9 mouse cellular contexts compared by ENCODE assay signal in genomic region chr7:4659911-4660443, GRCm38 (mm10). TPM values are rescaled to one million over a fixed set of nuclear protein-coding genes. Genes with fewer than 3 reads are reported as not detected.
DNase-seq lines count a peak whose midpoint lies in the region; ATAC-seq lines count a peak whose summit lies in the region.
"Had no signal": no experiment of that assay in that cellular context is flagged by ENCODE, and none has a peak within 500 bp of the region (broad histone marks: within the 10 kb centered on the region; RNA-seq: fewer than 3 reads in every experiment).

No protein-coding gene starts in this region.

- no peaks in the 10 kb centered on the region for H3K27me3 ChIP-seq in megakaryocyte, embryonic 14.5 days (replicated peaks)
- H3K27me3 ChIP-seq in limb, embryonic 12.5 days: no peaks in the 10 kb centered on the region
- H3K27me3 ChIP-seq in stomach, embryonic 15.5 days (replicated peaks): no peaks in the 10 kb centered on the region

- peaks cover 51% of the 10 kb centered on the region for H3K4me1 ChIP-seq in megakaryocyte, embryonic 14.5 days
- peaks cover 40% of the 10 kb centered on the region for H3K4me1 ChIP-seq in limb, embryonic 12.5 days (replicated peaks)
- H3K4me1 ChIP-seq in stomach, embryonic 15.5 days: peaks cover 34% of the 10 kb centered on the region

- peak overlapping the region; percentile 93 for H3K9ac ChIP-seq in limb, embryonic 12.5 days (replicated peaks)
- H3K9ac ChIP-seq in stomach, embryonic 15.5 days: no peak overlapping the region; the same call in 1 of the 2 replicates

- H3K9me3 ChIP-seq in megakaryocyte, embryonic 14.5 days: no peaks in the 10 kb centered on the region
- H3K9me3 ChIP-seq in limb, embryonic 12.5 days: no peaks in the 10 kb centered on the region
- no peaks in the 10 kb centered on the region for H3K9me3 ChIP-seq in stomach, embryonic 15.5 days

- H3K4me2 ChIP-seq in limb, embryonic 12.5 days: peak overlapping the region; percentile 99
- H3K4me2 ChIP-seq in stomach, embryonic 15.5 days: peak overlapping the region; percentile 77

- H3K27ac ChIP-seq in limb, embryonic 12.5 days: peak overlapping the region; percentile 97
- H3K27ac ChIP-seq in stomach, embryonic 15.5 days: peak overlapping the region; percentile 97; the same call in 1 of the 2 replicates

- H3K4me3 ChIP-seq in megakaryocyte, embryonic 14.5 days (replicated peaks): peak overlapping the region; percentile 98
- H3K4me3 ChIP-seq in limb, embryonic 12.5 days (replicated peaks): peak overlapping the region; percentile 83
- peak overlapping the region; percentile 95; the same call in 1 of the 2 replicates for H3K4me3 ChIP-seq in stomach, embryonic 15.5 days (replicated peaks)

- ATAC-seq in megakaryocyte, adult 5-6 weeks (ENCODE audit: poor library complexity, severe bottlenecking): no peak
- ATAC-seq in limb, embryonic 12.5 days (ENCODE audit: insufficient number of reproducible peaks, insufficient read depth, low FRiP score, low TSS enrichment, low read depth): no peak
- ATAC-seq in stomach, embryonic 15.5 days (ENCODE audit: insufficient read depth, low FRiP score, low read depth): no peak

- WGBS in limb, embryonic 12.5 days: 75% methylated on average over 3 of the region's 3 CpGs
- WGBS in stomach, embryonic 15.5 days: 50% methylated on average over 3 of the region's 3 CpGs

- peaks cover 45% of the 10 kb centered on the region for H3K36me3 ChIP-seq in megakaryocyte, embryonic 14.5 days (replicated peaks; ENCODE audit: low read length)
- peaks cover 20% of the 10 kb centered on the region for H3K36me3 ChIP-seq in limb, embryonic 12.5 days
- H3K36me3 ChIP-seq in stomach, embryonic 15.5 days: peaks cover 16% of the 10 kb centered on the region

- peak; percentile 55 for DNase-seq in cerebellum, adult 9-10 months
- DNase-seq in cerebellum, postnatal 36 days: no peak
- no peak for DNase-seq in urinary bladder, postnatal 14 days (ENCODE audit: low spot score)
- DNase-seq in thymus, postnatal 36 days: no peak

RNA-seq across cellular contexts. Expression of gene Ppp6r1, which starts 1.2 kb away (rescaled TPM):
- polyA plus RNA-seq in megakaryocyte, embryonic 14.5 days (2012; ENCODE audit: insufficient read depth, low replicate concordance): 361 and 465 TPM in 2 replicates
- 71.1 and 72.6 TPM in 2 replicates for total RNA-seq in megakaryocyte, adult 5-6 weeks (2015)
- 85.6 and 101 TPM in 2 replicates for total RNA-seq in megakaryocyte, adult 5-6 weeks (2017)
- polyA plus RNA-seq in limb, embryonic 12.5 days (2016; fragmentation: Nextera tagmentation; extraction: Ambion mirVana): 10.6 and 14.8 TPM in 2 replicates
- polyA plus RNA-seq in stomach, embryonic 15.5 days (2015; fragmentation: Nextera tagmentation; extraction: Ambion mirVana): 8.5 and 9.0 TPM in 2 replicates

RNA-seq across cellular contexts. Expression of gene Hspbp1, which starts 24.9 kb away (rescaled TPM):
- 71.8 and 116 TPM in 2 replicates for polyA plus RNA-seq in megakaryocyte, embryonic 14.5 days (2012; ENCODE audit: insufficient read depth, low replicate concordance)
- 12.7 and 16.9 TPM in 2 replicates for total RNA-seq in megakaryocyte, adult 5-6 weeks (2015)
- 9.8 and 15.3 TPM in 2 replicates for total RNA-seq in megakaryocyte, adult 5-6 weeks (2017)
- 107 and 111 TPM in 2 replicates for polyA plus RNA-seq in limb, embryonic 12.5 days (2016; fragmentation: Nextera tagmentation; extraction: Ambion mirVana)
- 83.5 and 94.5 TPM in 2 replicates for polyA plus RNA-seq in stomach, embryonic 15.5 days (2015; fragmentation: Nextera tagmentation; extraction: Ambion mirVana)

RNA-seq across cellular contexts. Expression of gene Tmem86b, which starts 28.8 kb away (rescaled TPM):
- 5.3 and 15.1 TPM in 2 replicates for polyA plus RNA-seq in megakaryocyte, embryonic 14.5 days (2012; ENCODE audit: insufficient read depth, low replicate concordance)
- 8.9 and 10.7 TPM in 2 replicates for total RNA-seq in megakaryocyte, adult 5-6 weeks (2015)
- 13.6 and 22.1 TPM in 2 replicates for total RNA-seq in megakaryocyte, adult 5-6 weeks (2017)
- polyA plus RNA-seq in limb, embryonic 12.5 days (2016; fragmentation: Nextera tagmentation; extraction: Ambion mirVana): 1.9 and 2.4 TPM in 2 replicates
- polyA plus RNA-seq in stomach, embryonic 15.5 days (2015; fragmentation: Nextera tagmentation; extraction: Ambion mirVana): 2.4 and 4.8 TPM in 2 replicates

RNA-seq across cellular contexts. Expression of gene Brsk1, which starts 30.4 kb away (rescaled TPM):
- polyA plus RNA-seq in megakaryocyte, embryonic 14.5 days (2012; ENCODE audit: insufficient read depth, low replicate concordance): 0.08 TPM in 1 of 2 replicates, not detected in the other
- total RNA-seq in megakaryocyte, adult 5-6 weeks (2015): not detected in 2 replicates
- total RNA-seq in megakaryocyte, adult 5-6 weeks (2017): not detected in 2 replicates
- polyA plus RNA-seq in limb, embryonic 12.5 days (2016; fragmentation: Nextera tagmentation; extraction: Ambion mirVana): 2.4 and 3.6 TPM in 2 replicates
- 0.94 and 1.3 TPM in 2 replicates for polyA plus RNA-seq in stomach, embryonic 15.5 days (2015; fragmentation: Nextera tagmentation; extraction: Ambion mirVana)

RNA-seq across cellular contexts. Expression of gene Ptprh, which starts 56.1 kb away (rescaled TPM):
- 0.16 TPM in 1 of 2 replicates, not detected in the other for polyA plus RNA-seq in megakaryocyte, embryonic 14.5 days (2012; ENCODE audit: insufficient read depth, low replicate concordance)
- not detected in 2 replicates for total RNA-seq in megakaryocyte, adult 5-6 weeks (2015)
- not detected in 2 replicates for total RNA-seq in megakaryocyte, adult 5-6 weeks (2017)
- polyA plus RNA-seq in limb, embryonic 12.5 days (2016; fragmentation: Nextera tagmentation; extraction: Ambion mirVana): not detected in 2 replicates
- polyA plus RNA-seq in stomach, embryonic 15.5 days (2015; fragmentation: Nextera tagmentation; extraction: Ambion mirVana): 0.80 and 0.89 TPM in 2 replicates
- polyA plus RNA-seq: C2C12 had no signal

Comparison
In these comparisons a context has a peak if more than half of its experiments do, and no peak if none do; other contexts are left out.
1. RNA of gene Ppp6r1, which starts 1.2 kb away (polyA plus RNA-seq): 361 to 465 TPM in megakaryocyte, embryonic 14.5 days; 10.6 to 14.8 TPM in limb, embryonic 12.5 days and 8.5 to 9.0 TPM in stomach, embryonic 15.5 days; every median in the first group is over 10 times any median in the second.
2. Peak in every context shown above with its lines, with median percentiles within 50 percentile points of each other: H3K4me3 ChIP-seq.